8 mouse cellular contexts compared by ENCODE assay signal in the genomic region with DNA sequence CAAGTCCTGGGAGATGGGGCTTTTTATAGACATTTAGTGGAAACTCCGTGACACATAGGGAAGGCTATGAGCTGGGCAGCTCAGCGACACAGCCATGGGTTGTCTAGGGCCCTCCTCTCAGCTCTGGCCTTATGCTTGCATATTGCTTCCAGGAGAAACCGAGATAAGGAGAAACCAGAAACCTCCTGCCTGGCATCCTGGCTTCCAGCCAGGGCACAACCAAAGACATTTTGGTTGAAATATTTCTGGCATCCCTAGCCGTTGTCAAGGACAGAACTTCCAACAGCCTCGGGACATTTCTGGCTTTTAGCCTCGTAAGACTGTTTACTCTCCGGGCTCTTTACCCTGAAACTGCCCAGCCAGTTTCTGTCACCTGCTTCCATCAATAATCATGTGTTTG.
DNase-seq lines count a peak whose midpoint lies in the region; ATAC-seq lines count a peak whose summit lies in the region.

No protein-coding gene starts in this region.

- H3K4me1 ChIP-seq in forebrain, embryonic 11.5 days (replicated peaks; ENCODE audit: control insufficient read depth, insufficient read depth, low read length), result no peaks in the 10 kb centered on the region

- no peak overlapping the region for H3K4me2 ChIP-seq in forebrain, embryonic 11.5 days (ENCODE audit: low read depth, low read length, severe bottlenecking)

- no peaks in the 10 kb centered on the region for H3K9me3 ChIP-seq in forebrain, embryonic 11.5 days (ENCODE audit: control insufficient read depth, low read length)

- WGBS in forebrain, embryonic 11.5 days, result 93% methylated on average over 7 of the region's 7 CpGs

- H3K9ac ChIP-seq in forebrain, embryonic 11.5 days (ENCODE audit: low read length), result no peak overlapping the region

- peak; percentile 72 for DNase-seq in left cerebral cortex, postnatal 4 days
- DNase-seq in left cerebral cortex, postnatal 36 days (ENCODE audit: low spot score in 2 of 2), result no peak
- peak; percentile 44 to 51 for DNase-seq in cerebellum, postnatal 36 days
- peak; percentile 64 for DNase-seq in kidney, adult 11 months
- DNase-seq in lung, postnatal 4 days, result peak; percentile 64 to 80
- DNase-seq in forebrain, embryonic 11.5 days (ENCODE audit: low spot score), result no peak
- no peak for DNase-seq in embryo, embryonic 9.5 days (ENCODE audit: extremely low spot score)

- H3K4me3 ChIP-seq in forebrain, embryonic 11.5 days (ENCODE audit: low read depth, low read length), result no peak overlapping the region

- no peak overlapping the region for H3K27ac ChIP-seq in forebrain, embryonic 11.5 days (ENCODE audit: low read depth, low read length)

- ATAC-seq in forebrain, embryonic 11.5 days (replicated peaks; ENCODE audit: low FRiP score), result no peak
- no peak for ATAC-seq in erythroid progenitor cell, adult 5-6 weeks (replicated peaks; ENCODE audit: low FRiP score, poor library complexity, severe bottlenecking)

- no peaks in the 10 kb centered on the region for H3K36me3 ChIP-seq in forebrain, embryonic 11.5 days (ENCODE audit: control insufficient read depth, insufficient read depth, low read length)

- intact Hi-C loops in left cerebral cortex, postnatal 4 days (cut with DNase I), result no loop called here
- intact Hi-C loops in left cerebral cortex, postnatal 36 days (cut with DNase I), result loop anchor here (10.0 kb wide), 1 partner anchor 1894 kb away; no protein-coding TSS in a partner anchor

- H3K27me3 ChIP-seq in forebrain, embryonic 11.5 days (ENCODE audit: control insufficient read depth, insufficient read depth, low read length), result no peaks in the 10 kb centered on the region

Comparison
In these comparisons a context has a peak if more than half of its experiments do, and no peak if none do; other contexts are left out.
1. DNase-seq: peak in left cerebral cortex, postnatal 4 days (single experiment), cerebellum, postnatal 36 days (2 of 2), kidney, adult 11 months (single experiment) and lung, postnatal 4 days (2 of 2); none in left cerebral cortex, postnatal 36 days (0 of 2), forebrain, embryonic 11.5 days (single experiment) and embryo, embryonic 9.5 days (single experiment).